Mouse (Mus musculus) macrophage (primary cell): ENCODE measurements around the gene Tmem208. TPM values are rescaled to one million over a fixed set of nuclear protein-coding genes. Genes with fewer than 3 reads are reported as not detected.

ENCODE experiments used
- H3K27ac ChIP-seq: fragments of 350-480 bp; formaldehyde crosslinking; 2 replicates; pipeline ENCODE4 v1.9.0; 2021
- H3K36me3 ChIP-seq: fragments of 350-480 bp; formaldehyde crosslinking; 2 replicates; pipeline ENCODE4 v1.9.0; 2021; ENCODE audit errors: inconsistent target
- H3K4me3 ChIP-seq: fragments of 350-480 bp; formaldehyde crosslinking; 2 replicates; pipeline ENCODE4 v1.9.0; 2021; ENCODE audit errors: inconsistent target
- H3K79me2 ChIP-seq: fragments of 350-480 bp; formaldehyde crosslinking; 2 replicates; pipeline ENCODE4 v1.9.0; 2021; ENCODE audit errors: inconsistent target
- WGBS: methylation state at CpG from one replicate; pipeline ENCODE4 v1.1.7; 2026; ENCODE audit warnings: inconsistent platforms; ENCODE audit not compliant: missing documents; 5-methylcytosine and 5-hydroxymethylcytosine counted together
- polyA plus RNA-seq: library from polyadenylated mRNA; stranded (reverse); fragments of 250-400 nt; gene quantifications from 3 replicates; pipeline ENCODE4 v1.2.4, GENCODE M21; 2018; ENCODE audit warnings: inconsistent platforms

Gene Tmem208
- polyA plus RNA-seq, 1 experiment from 2014 or later = 19.5 TPM

GRCm38 (mm10) chr8:105306146-105306691 lies 19.9 kb upstream of the Tmem208 start:
- peaks cover 41% of the 10 kb centered on the region; the same call in 1 of the 2 replicates for H3K36me3 ChIP-seq
- H3K27ac ChIP-seq = no peak overlapping the region
- H3K79me2 ChIP-seq = peaks cover 3% of the 10 kb centered on the region; the same call in 1 of the 2 replicates
- H3K4me3 ChIP-seq = no peak overlapping the region
- 62% methylated on average over 5 of the region's 5 CpGs for WGBS

GRCm38 (mm10) chr8:105307670-105308069 lies 18.5 kb upstream of the Tmem208 start:
- Histone ChIP-seq H3K27ac (no peak overlapping the region), H3K4me3 (no peak overlapping the region), H3K36me3 (peaks cover 37% of the 10 kb centered on the region), H3K79me2 (no peaks in the 10 kb centered on the region)
- WGBS = 96% methylated on average over 13 of the region's 13 CpGs

GRCm38 (mm10) chr8:105308428-105308827 lies 17.7 kb upstream of the Tmem208 start:
- Histone ChIP-seq H3K79me2 (no peaks in the 10 kb centered on the region), H3K27ac (no peak overlapping the region), H3K36me3 (peaks cover 45% of the 10 kb centered on the region), H3K4me3 (no peak overlapping the region)
- WGBS = 93% methylated on average over 10 of the region's 10 CpGs

GRCm38 (mm10) chr8:105309142-105309847 lies 16.9 kb upstream of the Tmem208 start:
- Histone ChIP-seq H3K27ac (no peak overlapping the region), H3K4me3 (no peak overlapping the region), H3K79me2 (no peaks in the 10 kb centered on the region), H3K36me3 (peaks cover 53% of the 10 kb centered on the region)
- 90% methylated on average over 14 of the region's 15 CpGs for WGBS

GRCm38 (mm10) chr8:105310118-105310517 lies 16.0 kb upstream of the Tmem208 start:
- Histone ChIP-seq H3K27ac (no peak overlapping the region), H3K4me3 (no peak overlapping the region), H3K36me3 (peaks cover 56% of the 10 kb centered on the region), H3K79me2 (no peaks in the 10 kb centered on the region)
- 97% methylated on average over 8 of the region's 8 CpGs for WGBS

GRCm38 (mm10) chr8:105311718-105312117 lies 14.4 kb upstream of the Tmem208 start:
- Histone ChIP-seq H3K79me2 (no peaks in the 10 kb centered on the region), H3K36me3 (peaks cover 64% of the 10 kb centered on the region), H3K27ac (no peak overlapping the region), H3K4me3 (no peak overlapping the region)
- WGBS = 90% methylated on average over 1 of the region's 1 CpGs

- peaks cover 56% of the 10 kb centered on the region for H3K36me3 ChIP-seq
- H3K27ac ChIP-seq = no peak overlapping the region
- WGBS = 93% methylated on average over 8 of the region's 8 CpGs
- H3K79me2 ChIP-seq = no peaks in the 10 kb centered on the region
- H3K4me3 ChIP-seq = no peak overlapping the region
Observed at GRCm38 (mm10) chr8:105312891-105313481, 13.2 kb upstream of the Tmem208 start.

- 94% methylated on average over 9 of the region's 9 CpGs for WGBS
- Histone ChIP-seq H3K4me3 (no peak overlapping the region), H3K79me2 (no peaks in the 10 kb centered on the region), H3K27ac (no peak overlapping the region), H3K36me3 (peaks cover 48% of the 10 kb centered on the region)
Observed at GRCm38 (mm10) chr8:105313622-105314402, 12.3 kb upstream of the Tmem208 start.

GRCm38 (mm10) chr8:105315073-105315769 lies 10.9 kb upstream of the Tmem208 start:
- WGBS = 99% methylated on average over 17 of the region's 18 CpGs
- peaks cover 33% of the 10 kb centered on the region for H3K36me3 ChIP-seq
- no peaks in the 10 kb centered on the region for H3K79me2 ChIP-seq
- H3K27ac ChIP-seq = no peak overlapping the region
- no peak overlapping the region for H3K4me3 ChIP-seq

GRCm38 (mm10) chr8:105317941-105318340 lies 8.2 kb upstream of the Tmem208 start:
- H3K4me3 ChIP-seq = no peak overlapping the region
- H3K79me2 ChIP-seq = no peaks in the 10 kb centered on the region
- H3K36me3 ChIP-seq = peaks cover 32% of the 10 kb centered on the region
- no peak overlapping the region for H3K27ac ChIP-seq
- 96% methylated on average over 4 of the region's 4 CpGs for WGBS

- no peak overlapping the region for H3K4me3 ChIP-seq
- H3K27ac ChIP-seq = no peak overlapping the region
- peaks cover 27% of the 10 kb centered on the region for H3K36me3 ChIP-seq
- WGBS = 96% methylated on average over 11 of the region's 11 CpGs
- no peaks in the 10 kb centered on the region for H3K79me2 ChIP-seq
Observed at GRCm38 (mm10) chr8:105318662-105319190, 7.4 kb upstream of the Tmem208 start.

GRCm38 (mm10) chr8:105323183-105323582 lies 3.0 kb upstream of the Tmem208 start:
- peaks cover 11% of the 10 kb centered on the region; the same call in 1 of the 2 replicates for H3K36me3 ChIP-seq
- no peak overlapping the region for H3K27ac ChIP-seq
- no peak overlapping the region for H3K4me3 ChIP-seq
- WGBS = 87% methylated on average over 4 of the region's 4 CpGs
- peaks cover 23% of the 10 kb centered on the region for H3K79me2 ChIP-seq

GRCm38 (mm10) chr8:105325641-105326093 lies 487 bp upstream of the Tmem208 start:
- Histone ChIP-seq H3K4me3 (peak overlapping the region; percentile 92), H3K27ac (peak overlapping the region; percentile 83), H3K79me2 (peaks cover 30% of the 10 kb centered on the region), H3K36me3 (peaks cover 34% of the 10 kb centered on the region; the same call in 1 of the 2 replicates)
- WGBS = 1% methylated on average over 12 of the region's 12 CpGs

- Histone ChIP-seq H3K36me3 (peaks cover 47% of the 10 kb centered on the region), H3K4me3 (peak overlapping the region; percentile 92), H3K79me2 (peaks cover 30% of the 10 kb centered on the region), H3K27ac (peak overlapping the region; percentile 83)
- 52% methylated on average over 6 of the region's 6 CpGs for WGBS
Observed at GRCm38 (mm10) chr8:105326968-105327367, 814 bp downstream of the Tmem208 start.
